Mouse (Mus musculus): Measurements from ENCODE around the gene Ccr8.

The Ccr8 gene

DNA sequence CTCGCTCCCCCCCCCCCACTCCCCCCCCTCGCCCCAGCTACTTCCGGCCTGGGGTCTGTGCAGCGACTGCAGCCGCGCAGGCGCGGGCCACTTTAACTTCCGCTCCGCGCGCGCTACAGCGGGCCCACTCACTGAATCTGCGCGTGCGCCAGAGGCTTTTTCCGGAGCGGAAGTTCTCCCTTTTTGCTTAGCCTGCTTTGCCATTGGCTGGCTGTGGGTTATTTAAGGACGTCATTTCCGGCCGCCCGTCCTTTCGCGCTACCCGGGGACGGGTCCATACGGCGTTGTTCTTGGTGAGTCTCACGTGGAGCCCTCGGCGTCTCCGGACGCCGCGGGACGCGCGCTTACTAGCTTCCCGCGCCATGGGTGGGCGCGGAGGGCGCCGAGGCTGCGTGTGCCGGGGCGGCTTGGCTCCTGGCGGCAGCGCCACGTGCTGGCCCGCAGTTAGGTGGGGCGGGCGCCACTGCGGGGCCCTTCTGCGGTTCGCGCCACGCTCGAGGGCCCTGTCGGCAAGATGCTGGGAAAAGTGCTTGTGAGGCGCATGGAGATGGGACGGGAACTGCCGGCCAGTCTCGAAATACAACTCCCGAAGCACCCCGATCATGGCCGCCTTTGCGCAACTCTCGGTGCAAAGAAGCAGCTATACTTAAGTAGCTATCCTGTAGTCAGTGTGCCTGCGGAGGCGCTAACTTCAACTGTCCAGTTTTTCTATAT, 35.8 kb downstream of the Ccr8 start, which contains the start of gene Rpsa:
Gene Rpsa (plus strand): TSS at position 152 of the 714 bp plus-strand sequence.
- peak; percentile 98 for ATAC-seq (ENCODE audit: insufficient number of reproducible peaks, low FRiP score, low TSS enrichment)

DNA sequence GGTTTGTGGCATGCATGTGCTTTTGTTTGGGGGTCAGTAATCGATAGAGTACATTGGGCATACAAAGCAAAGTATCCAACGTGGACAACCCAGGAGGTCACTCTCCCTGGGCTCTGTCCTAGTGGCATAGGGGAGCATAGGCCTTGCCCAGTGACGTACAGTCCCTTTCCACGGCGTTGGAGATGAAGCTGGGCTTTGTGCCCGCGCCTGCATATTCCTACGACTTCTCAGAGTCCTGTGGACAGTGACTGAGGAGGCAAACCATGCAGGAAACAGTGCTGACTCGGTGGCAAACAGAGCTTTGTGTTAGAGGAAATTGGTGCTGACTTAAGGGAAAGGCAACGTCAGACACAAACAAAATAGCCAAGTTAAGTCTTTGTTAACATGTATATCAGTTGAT, 37.4 kb downstream of the Ccr8 start:
- ATAC-seq (ENCODE audit: insufficient number of reproducible peaks, low FRiP score, low TSS enrichment), result no peak

DNA sequence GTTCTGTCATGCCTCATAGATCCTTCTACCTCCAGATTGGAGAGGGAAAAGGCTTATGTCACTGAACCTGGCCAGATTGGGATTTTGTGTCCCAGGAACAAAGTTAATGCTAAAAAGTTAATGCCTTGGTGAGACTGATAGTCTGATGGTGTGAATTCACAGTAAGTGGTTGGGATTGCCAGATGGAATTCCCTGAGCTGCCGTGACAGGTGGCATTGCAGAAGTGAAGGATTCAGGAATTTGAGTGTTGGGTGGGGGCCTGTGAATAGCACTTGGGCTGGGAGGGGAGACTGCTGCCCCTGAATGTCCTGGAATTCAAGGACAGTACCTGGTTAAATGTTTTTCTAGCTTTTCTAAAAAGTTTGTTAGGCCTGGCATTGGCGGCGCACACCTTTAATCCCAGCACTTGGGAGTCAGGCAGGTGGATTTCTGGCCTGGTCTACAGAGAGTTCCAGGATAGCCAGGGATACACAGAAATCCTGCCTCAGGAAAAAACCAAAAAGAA, 39.9 kb downstream of the Ccr8 start:
- no peak for ATAC-seq (ENCODE audit: insufficient number of reproducible peaks, low FRiP score, low TSS enrichment)

DNA sequence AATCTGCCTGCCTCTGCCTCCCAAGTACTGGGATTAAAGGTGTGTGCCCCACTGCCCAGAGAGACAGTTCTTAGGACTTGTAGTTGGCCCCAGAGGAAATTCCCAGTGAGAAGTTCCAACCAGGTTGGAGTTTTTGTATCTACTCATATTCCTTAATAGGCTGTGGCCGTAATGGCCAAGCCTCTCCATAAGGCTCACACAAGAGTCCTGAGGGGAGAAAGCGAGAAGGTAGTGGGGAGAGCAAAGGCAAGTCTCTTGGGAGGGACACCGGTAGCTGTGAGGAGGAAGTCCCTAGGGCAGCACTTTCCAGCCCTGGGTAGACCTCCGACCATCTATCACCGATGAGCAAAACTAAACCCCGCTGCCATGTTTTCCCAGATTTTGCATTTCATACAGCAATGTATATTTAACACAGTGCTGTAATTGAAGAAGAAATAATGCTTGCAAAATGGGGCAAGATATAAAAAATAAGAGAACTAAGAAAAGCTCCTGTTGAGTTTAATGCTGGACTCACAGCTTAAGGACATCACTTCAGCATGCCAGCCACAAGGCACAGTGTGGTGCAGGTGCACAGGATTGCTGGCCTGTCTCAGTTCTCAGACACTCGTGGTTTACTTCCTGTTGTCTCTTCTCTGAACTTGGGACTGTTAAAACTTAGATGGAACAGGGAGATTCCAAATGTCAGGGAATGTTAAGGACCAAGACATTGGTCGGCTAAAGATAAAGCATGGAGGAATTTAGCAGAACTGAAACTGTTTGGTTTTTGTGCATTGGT, 41.3 kb downstream of the Ccr8 start:
- no peak for ATAC-seq (ENCODE audit: insufficient number of reproducible peaks, low FRiP score, low TSS enrichment)

DNA sequence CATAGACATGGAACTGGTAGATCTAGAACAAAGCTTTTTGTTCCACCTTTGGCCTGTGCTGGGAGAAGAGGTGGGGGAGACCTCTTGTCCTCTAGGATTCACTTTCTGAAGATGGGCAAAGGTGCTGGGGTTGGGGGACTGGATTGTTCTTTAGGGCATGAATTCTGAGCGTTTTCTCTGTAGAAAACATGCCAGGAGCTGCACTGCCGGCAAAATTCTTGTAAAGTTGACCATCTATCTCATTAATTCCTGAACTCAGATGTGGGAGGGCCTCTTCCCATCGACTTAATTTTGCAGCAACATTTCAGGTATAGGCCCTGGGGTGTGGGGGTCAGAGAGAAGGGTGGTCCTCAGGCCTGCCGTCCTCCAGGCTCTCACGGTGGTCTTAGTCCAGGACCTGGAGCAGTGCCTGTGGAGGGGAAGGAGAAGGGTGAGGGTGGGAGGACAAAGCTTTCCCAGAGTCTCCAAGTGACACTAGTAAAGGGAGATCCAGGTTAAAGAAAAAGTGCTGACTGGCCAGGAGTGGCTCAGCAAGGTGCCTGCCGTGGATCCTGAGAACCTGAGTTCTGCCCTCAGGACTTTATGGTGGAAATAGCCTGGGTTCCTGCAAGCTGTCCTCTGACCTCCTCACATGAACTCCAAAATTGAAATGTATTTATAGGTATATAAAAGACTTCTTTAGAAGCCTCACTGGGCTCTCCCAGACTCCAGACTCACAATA, 42.0 kb downstream of the Ccr8 start:
- no peak for ATAC-seq (ENCODE audit: insufficient number of reproducible peaks, low FRiP score, low TSS enrichment)

DNA sequence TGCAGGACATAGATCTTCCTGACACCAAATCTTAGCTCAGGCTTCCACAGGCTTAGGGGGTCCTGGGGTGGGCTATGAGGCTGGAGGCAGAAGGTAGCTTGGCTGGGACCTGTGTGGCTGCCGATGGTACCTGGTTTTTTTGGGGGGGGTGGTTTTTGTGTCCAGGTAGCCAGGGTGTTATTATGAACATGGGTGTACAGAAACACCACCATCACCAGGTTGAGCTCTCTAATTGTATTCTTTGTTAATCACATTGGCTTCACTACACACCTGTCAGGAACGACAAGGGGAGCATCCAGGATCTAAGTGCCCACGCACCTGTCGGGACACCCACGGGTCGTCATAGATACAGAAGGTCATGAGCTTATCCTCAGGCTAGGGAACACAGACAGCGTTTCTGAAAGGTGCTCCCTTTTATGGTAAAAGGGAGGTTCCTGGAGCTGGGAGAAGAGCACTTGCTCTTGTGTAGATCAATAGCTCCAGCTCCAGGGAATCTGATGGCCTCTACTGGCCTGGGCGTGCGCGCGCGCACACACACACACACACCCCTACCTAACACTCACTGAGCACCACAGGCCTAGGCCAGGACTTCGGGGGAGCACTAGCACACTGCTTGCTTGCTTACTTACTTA, 42.7 kb downstream of the Ccr8 start:
- ATAC-seq (ENCODE audit: insufficient number of reproducible peaks, low FRiP score, low TSS enrichment), result no peak

DNA sequence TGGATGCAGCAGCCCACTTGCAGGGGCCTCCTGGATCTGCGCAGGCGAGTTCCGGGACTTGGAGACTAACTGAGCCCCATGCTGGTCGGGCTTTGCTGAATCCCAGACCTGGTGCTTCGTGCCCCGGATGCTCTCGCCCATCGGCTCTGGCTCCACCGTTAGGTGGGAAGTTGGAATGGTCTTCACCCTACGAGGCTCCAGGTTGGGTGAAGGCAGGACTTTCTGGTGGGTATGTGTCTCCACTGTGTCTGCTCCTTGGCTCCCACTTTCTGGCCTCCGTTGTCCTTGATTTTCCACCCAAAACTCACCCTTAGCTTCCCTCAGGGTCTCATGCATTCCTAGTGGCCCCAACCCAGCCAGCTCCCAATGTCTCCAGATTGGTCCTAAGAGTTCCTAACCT, 43.5 kb downstream of the Ccr8 start:
- no peak for ATAC-seq (ENCODE audit: insufficient number of reproducible peaks, low FRiP score, low TSS enrichment)

DNA sequence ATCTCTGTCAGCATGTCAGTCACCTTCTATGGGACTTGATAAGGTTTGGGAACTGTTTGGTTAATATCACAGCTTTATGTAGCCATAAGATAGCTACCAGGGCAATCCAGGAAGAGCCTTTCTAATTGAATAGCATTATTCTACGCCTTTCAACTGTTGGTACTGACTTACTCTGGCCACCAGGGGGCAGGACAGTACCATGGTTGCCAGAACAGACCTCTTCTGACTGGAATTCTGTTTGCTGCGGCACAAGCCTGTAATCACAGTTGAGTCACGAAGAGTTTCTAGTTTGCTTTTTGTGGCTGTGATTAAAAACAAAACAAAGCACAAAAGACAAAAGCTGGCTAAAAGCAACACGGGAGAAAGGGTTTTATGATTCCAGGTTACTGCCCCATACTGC, 48.7 kb downstream of the Ccr8 start:
- peak; percentile 74 for ATAC-seq (ENCODE audit: insufficient number of reproducible peaks, low FRiP score, low TSS enrichment)

DNA sequence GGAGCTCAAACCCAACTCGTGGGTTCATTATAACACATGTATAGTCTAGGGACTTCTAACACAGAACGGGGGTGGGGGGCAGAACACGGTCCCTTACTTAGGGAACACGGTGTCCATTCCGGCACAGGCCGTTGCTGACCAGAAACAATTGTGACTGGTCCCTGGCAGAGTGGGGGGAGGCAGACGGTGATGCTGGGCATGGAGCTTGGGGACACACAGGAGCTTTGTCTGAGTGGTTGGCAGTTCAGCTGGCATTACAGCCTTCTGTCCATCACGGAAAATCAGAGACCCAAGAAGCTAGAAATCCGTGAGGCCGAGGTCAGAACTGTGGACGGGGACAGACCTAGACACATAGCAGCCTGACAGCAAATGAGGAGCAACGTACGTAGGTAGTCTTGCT, 52.6 kb downstream of the Ccr8 start:
- ATAC-seq (ENCODE audit: insufficient number of reproducible peaks, low FRiP score, low TSS enrichment), result no peak

Measured in cerebellum, adult (tissue).